Mouse (Mus musculus): ENCODE measurements at regions not wholly inside any gene's neighbourhood (a gene's known extent, or its start where the extent isn't known, plus 50 kb on each side); places are given as distances from the start of the nearest gene placed in this dataset.

- TF ChIP-seq POLR2A (IDR thresholded peaks at IDR 0.05; ENCODE audit: extremely low read depth, insufficient read depth, low read length): no peak
- no peak for TF ChIP-seq CTCF (IDR thresholded peaks at IDR 0.05; ENCODE audit: extremely low read depth, insufficient read depth, low read length)
Measured at GRCm38 (mm10) chr4:33660553-33660952, 263.8 kb upstream of the Cnr1 start.

All from cortical plate, adult 2 months (tissue).